Mouse (Mus musculus) fat pad, adult 2 months (tissue): ENCODE data around the gene Ccdc170.

Source experiments
- DNase-seq: peaks from one replicate; pipeline ENCODE4 v3.0.0-alpha.2; 2011; ENCODE audit warnings: low read depth, low spot score; ENCODE audit errors: extremely low read depth

Gene Ccdc170

GRCm38 (mm10) chr10:4520394-4521102 is 38.2 kb downstream of the Ccdc170 start:
- DNase-seq, result no peak

- DNase-seq, result no peak
Measured at GRCm38 (mm10) chr10:4522116-4522515, 39.8 kb downstream of the Ccdc170 start.

GRCm38 (mm10) chr10:4523078-4523477 is 40.8 kb downstream of the Ccdc170 start:
- DNase-seq, result no peak

- DNase-seq, result no peak
Measured at GRCm38 (mm10) chr10:4528043-4528442, 45.7 kb downstream of the Ccdc170 start.

GRCm38 (mm10) chr10:4530638-4531235 is 48.4 kb downstream of the Ccdc170 start:
- DNase-seq, result no peak

GRCm38 (mm10) chr10:4531933-4532332 is 49.6 kb downstream of the Ccdc170 start:
- DNase-seq, result no peak

GRCm38 (mm10) chr10:4532731-4533130 is 50.4 kb downstream of the Ccdc170 start:
- no peak for DNase-seq

- no peak for DNase-seq
Measured at GRCm38 (mm10) chr10:4533873-4534272, 51.6 kb downstream of the Ccdc170 start.

GRCm38 (mm10) chr10:4545550-4545949 is 63.2 kb downstream of the Ccdc170 start:
- no peak for DNase-seq

- DNase-seq, result no peak
Measured at GRCm38 (mm10) chr10:4553442-4554119, 71.3 kb downstream of the Ccdc170 start.

- DNase-seq, result peak; percentile 57
Measured at GRCm38 (mm10) chr10:4556842-4557377, 74.6 kb downstream of the Ccdc170 start.

- no peak for DNase-seq
Measured at GRCm38 (mm10) chr10:4559132-4559531, 76.8 kb downstream of the Ccdc170 start.

- no peak for DNase-seq
Measured at GRCm38 (mm10) chr10:4565148-4565547, 82.8 kb downstream of the Ccdc170 start.

- no peak for DNase-seq
Measured at GRCm38 (mm10) chr10:4570778-4571177, 88.5 kb downstream of the Ccdc170 start.

- no peak for DNase-seq
Measured at GRCm38 (mm10) chr10:4571304-4571703, 89.0 kb downstream of the Ccdc170 start.

- DNase-seq, result no peak
Measured at GRCm38 (mm10) chr10:4581905-4582304, 99.6 kb downstream of the Ccdc170 start.

GRCm38 (mm10) chr10:4586691-4587090 is 104.4 kb downstream of the Ccdc170 start:
- DNase-seq, result no peak

- DNase-seq, result no peak
Measured at GRCm38 (mm10) chr10:4589576-4589975, 107.3 kb downstream of the Ccdc170 start.

- DNase-seq, result no peak
Measured at GRCm38 (mm10) chr10:4590956-4591355, 108.7 kb downstream of the Ccdc170 start.

- no peak for DNase-seq
Measured at GRCm38 (mm10) chr10:4593828-4594227, 111.5 kb downstream of the Ccdc170 start.

GRCm38 (mm10) chr10:4597211-4597610 is 114.9 kb downstream of the Ccdc170 start:
- no peak for DNase-seq
